Comparison of ENCODE assay signal across 12 mouse cellular contexts in the genomic region with DNA sequence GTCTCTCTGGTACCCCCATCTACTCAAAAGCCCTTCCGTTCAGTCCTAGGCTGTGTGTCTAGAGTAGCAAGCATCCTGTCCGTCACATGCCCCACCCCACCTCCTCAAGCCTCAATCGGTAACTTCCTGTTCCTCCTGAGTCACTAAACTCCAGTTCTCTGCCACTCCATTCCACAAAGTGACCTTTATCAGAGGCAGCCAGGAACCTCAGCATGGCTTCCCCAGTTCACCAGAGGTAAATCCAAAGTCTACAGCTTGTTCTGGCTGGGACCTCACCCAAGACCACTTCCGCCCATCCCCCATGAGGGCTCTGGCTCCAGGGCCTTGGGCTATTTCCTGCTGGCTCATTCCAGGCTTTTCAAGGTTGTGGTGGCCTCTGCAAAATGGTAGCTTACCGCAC. TPM values are rescaled to one million over a fixed set of nuclear protein-coding genes. Genes with fewer than 3 reads are reported as not detected.
DNase-seq lines count a peak whose midpoint lies in the region; ATAC-seq and TF ChIP-seq lines count a peak whose summit lies in the region.
"Had no signal": no experiment of that assay in that cellular context is flagged by ENCODE, and none has a peak within 500 bp of the region (broad histone marks: within the 10 kb centered on the region; RNA-seq: fewer than 3 reads in every experiment).

No protein-coding gene starts in this region.

- H3K4me3 ChIP-seq in kidney, adult 2 months (ENCODE audit: insufficient read depth, low read depth, low read length) = no peak overlapping the region
- no peak overlapping the region for H3K4me3 ChIP-seq in kidney, embryonic 14.5 days (ENCODE audit: low read length)
- H3K4me3 ChIP-seq: midbrain, embryonic 15.5 days had no signal

- H3K9me3 ChIP-seq in kidney, embryonic 14.5 days (ENCODE audit: control insufficient read depth, low read length) = no peaks in the 10 kb centered on the region
- H3K9me3 ChIP-seq: midbrain, embryonic 15.5 days had no signal

- DNase-seq in kidney, adult 2 months = peak; percentile 73
- peak; percentile 98 for DNase-seq in R1 (ENCODE audit: low read depth, low spot score)
- peak; percentile 28 to 34 for DNase-seq in heart, postnatal 36 days
- no peak for DNase-seq in left cerebral cortex, adult 11 months (ENCODE audit: low spot score)
- no peak for DNase-seq in frontal cortex, postnatal 36 days (ENCODE audit: low spot score in 2 of 2)
- DNase-seq: cerebellum, postnatal 25 days; retina, postnatal 1 day had no signal

- H3K4me1 ChIP-seq in kidney, adult 2 months (ENCODE audit: control insufficient read depth, insufficient read depth, low read length) = no peaks in the 10 kb centered on the region
- H3K4me1 ChIP-seq in kidney, embryonic 14.5 days (ENCODE audit: control insufficient read depth, insufficient read depth, low read length) = no peaks in the 10 kb centered on the region

- WGBS in kidney, adult 2 months = 58% methylated on average over 5 of the region's 5 CpGs
- WGBS in kidney, embryonic 14.5 days = 90% methylated on average over 5 of the region's 5 CpGs

- intact Hi-C loops in heart, postnatal 36 days (cut with DNase I) = no loop called here

- TF ChIP-seq POLR2A in kidney, adult 2 months (IDR thresholded peaks at IDR 0.05; ENCODE audit: low read depth, low read length) = no peak

- no peaks in the 10 kb centered on the region for H3K36me3 ChIP-seq in kidney, adult 2 months (ENCODE audit: control insufficient read depth, insufficient read depth, low read length)
- H3K36me3 ChIP-seq in kidney, embryonic 14.5 days (ENCODE audit: control insufficient read depth, insufficient read depth, low read length) = no peaks in the 10 kb centered on the region
- H3K36me3 ChIP-seq: midbrain, embryonic 15.5 days had no signal

- no peak overlapping the region for H3K9ac ChIP-seq in kidney, embryonic 14.5 days (ENCODE audit: low read depth, low read length)
- H3K9ac ChIP-seq: midbrain, embryonic 15.5 days had no signal

- no peaks in the 10 kb centered on the region for H3K27me3 ChIP-seq in kidney, adult 2 months (replicated peaks; ENCODE audit: control insufficient read depth, insufficient read depth, low read length)
- no peaks in the 10 kb centered on the region for H3K27me3 ChIP-seq in kidney, embryonic 14.5 days (ENCODE audit: control insufficient read depth, insufficient read depth, low read length)
- H3K27me3 ChIP-seq: midbrain, embryonic 15.5 days had no signal

- ATAC-seq in kidney, embryonic 14.5 days (ENCODE audit: low FRiP score, low TSS enrichment) = no peak
- peak; percentile 23; the same call in 1 of the 2 replicates for ATAC-seq in monocyte, adult 5-6 weeks (replicated peaks; ENCODE audit: insufficient number of reproducible peaks, low FRiP score, low TSS enrichment, poor library complexity, severe bottlenecking)
- no peak for ATAC-seq in erythroid progenitor cell, adult 5-6 weeks (replicated peaks; ENCODE audit: low FRiP score, poor library complexity, severe bottlenecking)
- ATAC-seq: midbrain, embryonic 15.5 days had no signal

- H3K4me2 ChIP-seq in kidney, embryonic 14.5 days (replicated peaks; ENCODE audit: low read depth, low read length) = no peak overlapping the region
- H3K4me2 ChIP-seq: midbrain, embryonic 15.5 days had no signal

- no peak for TF ChIP-seq CTCF in kidney, adult 2 months (conservative IDR thresholded peaks at IDR 0.05; ENCODE audit: insufficient read depth, insufficient read length, low read depth, low read length)

- peak overlapping the region; percentile 59; the same call in 1 of the 2 replicates for H3K27ac ChIP-seq in kidney, adult 2 months (ENCODE audit: insufficient read depth, low read depth, low read length)
- no peak overlapping the region for H3K27ac ChIP-seq in kidney, embryonic 14.5 days (ENCODE audit: low read depth, low read length)
- H3K27ac ChIP-seq: kidney, postnatal 0 days; midbrain, embryonic 15.5 days had no signal

RNA-seq across cellular contexts. Expression of gene Pfkp, which starts 6.1 kb away (rescaled TPM):
- polyA plus RNA-seq in kidney, adult 2 months (2012; rRNA removed) = 69.4 and 74.6 TPM in 2 replicates
- 9.6 and 16.7 TPM in 2 replicates for polyA plus RNA-seq in kidney, embryonic 14.5 days (2014; fragmentation: Nextera tagmentation; extraction: Ambion mirVana)
- total RNA-seq in heart, postnatal 36 days (2021) = 10 to 100 TPM; 49.0 to 65.7 TPM
- 208 to 297 TPM (median 275 TPM) in 3 replicates for total RNA-seq in monocyte, adult 5-6 weeks (2017)
- total RNA-seq in erythroid progenitor cell, adult 5-6 weeks (2015; ENCODE audit: low replicate concordance) = 7.9 and 14.7 TPM in 2 replicates
- 4.0 and 4.2 TPM in 2 replicates for total RNA-seq in erythroid progenitor cell, adult 5-6 weeks (2017; ENCODE audit: low replicate concordance)

Comparison
In these comparisons a context has a peak if more than half of its experiments do, and no peak if none do; other contexts are left out.
1. DNase-seq: peak in kidney, adult 2 months (single experiment), R1 (single experiment) and heart, postnatal 36 days (2 of 2); none in left cerebral cortex, adult 11 months (single experiment) and frontal cortex, postnatal 36 days (0 of 2).